Mouse (Mus musculus): Measurements from ENCODE around the gene Caln1.

Caln1 gene

GRCm38 (mm10) chr5:130369237-130369636, at the start of gene Caln1:
Caln1 (plus strand) TSS chr5:130369455.
- in situ Hi-C loops (cut with MboI; ENCODE audit: low sequenced_read_pairs) = no loop called here

- in situ Hi-C loops (cut with MboI; ENCODE audit: low sequenced_read_pairs) = no loop called here
Observed at GRCm38 (mm10) chr5:130319783-130320182, 49.5 kb upstream of the Caln1 start.

GRCm38 (mm10) chr5:130320485-130320884, 48.8 kb upstream of the Caln1 start:
- in situ Hi-C loops (cut with MboI; ENCODE audit: low sequenced_read_pairs) = no loop called here

DNA sequence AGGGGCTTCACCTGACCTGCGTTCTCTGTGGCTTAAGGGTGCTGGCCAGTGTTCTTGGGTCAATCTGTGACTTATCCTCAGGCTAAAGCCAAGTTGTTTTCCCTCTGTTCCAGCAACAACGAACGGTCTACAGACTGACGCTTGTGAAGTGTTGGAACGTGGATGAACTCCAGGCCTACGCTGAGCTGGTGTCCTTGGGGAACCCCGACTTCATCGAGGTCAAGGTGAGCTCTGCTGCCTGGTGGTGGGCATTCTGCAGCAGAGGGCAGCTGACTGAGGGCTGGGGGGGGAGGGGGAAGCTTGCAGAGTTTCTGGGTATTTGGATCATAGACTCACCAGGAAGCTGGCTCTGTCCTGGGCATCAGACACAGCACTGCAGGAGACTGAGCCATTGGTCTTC, 43.8 kb upstream of the Caln1 start:
- in situ Hi-C loops (cut with MboI; ENCODE audit: low sequenced_read_pairs) = no loop called here

DNA sequence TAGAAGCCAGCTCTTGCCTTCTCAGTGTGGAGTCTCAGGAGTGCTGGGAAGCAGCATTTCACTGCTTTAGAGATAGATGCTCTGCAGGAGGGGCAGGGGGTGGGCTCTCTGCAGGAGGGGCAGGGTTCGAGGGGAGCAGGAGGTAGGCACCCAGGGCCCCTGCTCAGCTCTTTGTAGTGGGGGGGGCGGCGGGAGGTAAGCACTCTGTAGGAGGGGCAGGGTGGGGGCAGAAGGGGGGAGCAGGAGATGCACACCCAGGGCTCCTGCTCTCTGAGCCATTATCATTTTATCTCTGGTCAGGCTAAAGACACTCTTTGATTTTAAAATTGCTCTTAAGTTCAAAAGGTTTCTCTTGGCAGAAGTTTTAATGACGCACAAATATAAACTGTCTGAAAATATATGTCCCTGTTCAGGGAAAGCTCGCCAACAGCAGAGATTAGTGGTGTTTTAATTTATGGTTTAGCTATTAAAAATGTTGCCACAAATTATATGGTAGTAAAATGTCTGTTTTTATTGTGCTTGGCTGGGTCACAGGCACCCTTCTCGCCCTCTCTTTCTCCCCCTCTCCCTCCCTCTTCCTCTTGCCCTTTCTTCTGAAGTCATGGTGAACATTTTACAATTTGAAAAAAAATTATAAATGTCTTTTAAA, 41.5 kb upstream of the Caln1 start:
- in situ Hi-C loops (cut with MboI; ENCODE audit: low sequenced_read_pairs) = no loop called here

- in situ Hi-C loops (cut with MboI; ENCODE audit: low sequenced_read_pairs) = no loop called here
Observed at GRCm38 (mm10) chr5:130328366-130328765, 40.9 kb upstream of the Caln1 start.

DNA sequence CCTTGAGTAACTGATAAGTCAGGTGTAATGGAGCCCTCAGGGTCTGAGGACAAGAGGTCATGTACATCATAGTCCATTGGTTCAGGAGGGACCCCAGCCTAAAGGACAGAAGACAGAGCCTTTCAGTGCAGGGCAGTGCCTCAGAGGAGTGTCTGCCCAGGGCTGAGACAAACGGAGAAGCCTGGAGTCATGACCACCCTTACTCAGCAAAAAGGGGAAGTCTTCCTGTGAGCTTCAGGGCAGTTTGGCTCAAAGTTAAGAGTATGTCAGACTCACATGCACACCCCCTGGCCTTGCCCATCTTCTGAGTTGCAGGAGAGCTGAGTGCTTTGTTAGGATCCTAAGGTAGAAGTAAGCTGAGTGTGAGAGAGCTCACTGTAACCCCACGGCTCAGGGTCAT, 39.4 kb upstream of the Caln1 start:
- in situ Hi-C loops (cut with MboI; ENCODE audit: low sequenced_read_pairs) = no loop called here

GRCm38 (mm10) chr5:130330801-130331200, 38.5 kb upstream of the Caln1 start:
- in situ Hi-C loops (cut with MboI; ENCODE audit: low sequenced_read_pairs) = no loop called here

DNA sequence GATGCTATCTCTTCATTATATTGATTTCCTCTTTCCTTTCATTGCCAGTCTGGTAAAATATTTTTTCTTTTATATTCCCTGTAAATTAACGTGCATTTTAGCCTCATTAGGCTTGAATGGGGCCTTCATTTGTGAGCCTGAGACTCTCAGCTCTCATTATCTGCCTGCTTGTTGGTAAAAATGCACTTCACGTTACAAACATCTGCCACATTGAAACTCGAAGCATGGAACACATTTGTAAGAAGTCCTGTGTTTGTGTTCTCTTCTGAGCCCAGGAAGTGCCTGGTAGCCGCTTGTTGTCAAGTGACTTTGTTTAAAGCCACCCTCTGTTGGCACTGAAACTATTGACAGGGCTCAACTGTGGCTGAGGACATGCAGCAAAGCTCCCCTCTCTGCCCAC, 38.0 kb upstream of the Caln1 start:
- in situ Hi-C loops (cut with MboI; ENCODE audit: low sequenced_read_pairs) = no loop called here

- in situ Hi-C loops (cut with MboI; ENCODE audit: low sequenced_read_pairs) = no loop called here
Observed at GRCm38 (mm10) chr5:130333566-130333965, 35.7 kb upstream of the Caln1 start.

DNA sequence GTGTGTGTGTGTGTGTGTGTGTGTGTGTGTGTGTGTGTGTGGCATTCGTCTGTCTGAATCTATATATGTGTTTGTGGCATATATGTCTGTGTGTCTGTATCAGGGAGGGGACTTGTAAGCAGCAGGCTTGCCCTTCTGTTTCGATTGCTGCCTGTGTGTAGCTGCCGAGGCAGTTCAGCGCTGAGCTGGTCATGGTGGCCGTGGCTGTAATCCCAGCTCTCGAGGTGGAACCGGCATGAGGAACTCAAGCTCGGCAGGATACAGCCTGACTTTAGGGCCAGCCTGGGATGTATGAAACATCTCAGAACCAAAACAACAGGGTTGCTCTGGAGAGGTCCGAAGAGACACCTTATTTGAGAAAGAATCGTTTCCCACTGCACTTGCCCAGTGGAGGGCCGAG, 35.3 kb upstream of the Caln1 start:
- in situ Hi-C loops (cut with MboI; ENCODE audit: low sequenced_read_pairs) = no loop called here

- in situ Hi-C loops (cut with MboI; ENCODE audit: low sequenced_read_pairs) = no loop called here
Observed at GRCm38 (mm10) chr5:130335462-130335861, 33.8 kb upstream of the Caln1 start.

GRCm38 (mm10) chr5:130340656-130341055, 28.6 kb upstream of the Caln1 start:
- in situ Hi-C loops (cut with MboI; ENCODE audit: low sequenced_read_pairs) = no loop called here

DNA sequence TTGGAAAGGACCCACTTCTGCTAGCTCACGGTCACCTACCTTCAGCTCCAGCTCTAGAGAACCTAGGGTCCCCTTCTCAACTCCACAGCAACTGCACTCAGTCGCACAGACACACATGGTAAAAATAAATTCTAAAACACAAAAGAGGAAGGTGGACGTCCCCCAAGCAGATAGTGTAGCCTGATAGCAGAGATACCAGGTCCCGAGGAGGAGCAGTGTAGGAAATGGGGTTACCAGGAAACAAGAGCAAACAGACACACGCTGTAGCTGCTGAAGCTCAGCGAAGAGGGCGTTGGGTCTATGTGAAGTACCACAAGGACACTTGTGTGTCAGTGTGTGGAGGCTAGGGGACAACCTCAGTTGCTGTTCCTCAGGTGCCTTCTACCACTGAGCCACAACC, 24.3 kb upstream of the Caln1 start:
- in situ Hi-C loops (cut with MboI; ENCODE audit: low sequenced_read_pairs) = no loop called here

- in situ Hi-C loops (cut with MboI; ENCODE audit: low sequenced_read_pairs) = no loop called here
Observed at GRCm38 (mm10) chr5:130345871-130346270, 23.4 kb upstream of the Caln1 start.

- in situ Hi-C loops (cut with MboI; ENCODE audit: low sequenced_read_pairs) = no loop called here
Observed at GRCm38 (mm10) chr5:130355223-130355622, 14.0 kb upstream of the Caln1 start.

- in situ Hi-C loops (cut with MboI; ENCODE audit: low sequenced_read_pairs) = no loop called here
Observed at GRCm38 (mm10) chr5:130363111-130363510, 6.1 kb upstream of the Caln1 start.

GRCm38 (mm10) chr5:130363773-130364172, 5.5 kb upstream of the Caln1 start:
- in situ Hi-C loops (cut with MboI; ENCODE audit: low sequenced_read_pairs) = no loop called here

DNA sequence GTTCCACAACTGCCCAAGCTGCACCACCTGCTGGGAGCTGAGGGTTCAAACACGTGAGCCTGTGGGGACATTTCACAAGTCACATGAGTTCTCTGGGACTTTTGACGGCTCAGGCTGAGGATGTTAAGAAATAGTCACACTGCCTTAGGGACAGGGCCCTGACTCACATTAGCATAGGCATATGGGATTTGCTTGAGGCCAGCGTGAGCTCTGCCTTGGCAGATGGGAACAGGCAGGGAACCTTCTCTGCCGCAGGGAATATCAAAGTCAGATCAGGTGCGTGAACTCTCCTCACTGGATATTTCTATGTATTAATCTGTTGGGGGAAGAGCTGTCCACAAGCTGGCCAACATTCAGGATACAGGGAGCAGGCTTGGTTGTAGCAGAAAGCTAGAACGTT, 1.0 kb upstream of the Caln1 start:
- in situ Hi-C loops (cut with MboI; ENCODE audit: low sequenced_read_pairs) = no loop called here

GRCm38 (mm10) chr5:130375411-130375810, 6.2 kb downstream of the Caln1 start:
- in situ Hi-C loops (cut with MboI; ENCODE audit: low sequenced_read_pairs) = no loop called here

DNA sequence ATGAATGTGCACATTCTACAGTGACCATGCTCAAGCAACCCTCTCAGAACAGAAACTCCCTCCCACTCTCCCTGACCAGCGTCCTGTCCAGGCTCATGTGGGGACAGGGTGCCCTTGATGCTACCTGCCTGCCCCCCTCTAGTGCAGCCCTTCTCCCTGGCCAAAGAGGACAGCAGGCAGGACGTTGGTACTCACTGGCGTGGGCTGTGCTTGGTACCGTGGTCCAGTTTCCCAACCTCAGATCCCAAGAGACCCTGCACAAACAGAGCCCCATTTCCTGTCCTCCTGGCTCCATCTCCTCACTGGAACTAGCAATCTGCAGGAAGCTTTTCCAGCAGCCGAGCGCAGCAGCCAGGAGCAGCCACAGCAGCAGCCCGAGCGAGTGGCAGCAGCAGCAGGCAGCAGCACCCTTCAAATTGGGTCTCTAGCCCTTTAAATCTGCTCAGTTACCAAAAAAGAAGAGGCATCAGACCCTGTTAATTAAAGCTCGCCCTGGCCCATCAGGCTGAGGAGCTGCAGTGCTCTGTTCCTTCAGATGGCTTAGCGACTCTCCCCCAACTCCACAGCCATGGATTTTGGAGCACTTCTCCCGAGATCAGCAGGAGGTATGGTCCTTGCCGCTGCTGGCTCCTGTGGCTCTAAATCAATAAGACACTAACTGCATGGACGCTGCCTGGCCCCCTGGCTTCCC, 15.1 kb downstream of the Caln1 start, which contains the start of gene A330070K13Rik:
A330070K13Rik (minus strand) TSS at position 410 of the 691 bp plus-strand sequence.
- in situ Hi-C loops (cut with MboI; ENCODE audit: low sequenced_read_pairs) = no loop called here

DNA sequence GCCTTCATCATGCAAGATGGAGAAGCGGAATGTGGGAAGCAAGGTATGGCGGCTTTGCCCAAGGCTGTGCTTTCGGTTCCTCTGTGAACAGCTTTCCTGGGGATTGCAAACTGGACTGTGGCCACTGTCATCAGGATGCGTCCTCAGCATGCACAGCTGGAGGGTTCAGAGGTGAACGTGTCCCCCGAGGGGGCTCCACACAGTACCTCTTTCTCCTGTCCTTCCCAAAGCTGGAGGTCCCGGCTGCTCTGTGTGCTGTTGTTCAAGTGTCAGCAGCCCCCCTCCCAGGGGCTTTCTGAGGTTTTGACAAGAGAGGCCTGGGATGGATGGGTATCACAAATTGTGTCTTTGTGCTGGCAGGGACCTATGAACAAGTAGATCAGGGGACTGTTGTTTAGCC, 17.2 kb downstream of the Caln1 start:
- in situ Hi-C loops (cut with MboI; ENCODE audit: low sequenced_read_pairs) = no loop called here
